Mouse (Mus musculus): ENCODE data around the gene Krt10. TPM values are rescaled to one million over a fixed set of nuclear protein-coding genes. Genes with fewer than 3 reads are reported as not detected.

Krt10 gene
- total and polyA plus RNA-seq, 3 experiments = not detected

GRCm38 (mm10) chr11:99398832-99399231, 9.7 kb upstream of the Krt10 start:
- no peak for TF ChIP-seq SMC3 (IDR thresholded peaks at IDR 0.05; ENCODE audit: low read depth, low read length)
- no peak for TF ChIP-seq MYB (IDR thresholded peaks at IDR 0.05; ENCODE audit: low read depth, low read length)
- no peak for TF ChIP-seq TAL1 (IDR thresholded peaks at IDR 0.05; ENCODE audit: low read length)
- no peak; the same call in 1 of the 2 replicates for TF ChIP-seq ZMIZ1 (IDR thresholded peaks at IDR 0.05; ENCODE audit: low read depth, low read length)
- no peak for TF ChIP-seq RCOR1 (IDR thresholded peaks at IDR 0.05; ENCODE audit: low read depth, low read length)
- no peak for TF ChIP-seq USF1 (IDR thresholded peaks at IDR 0.05; ENCODE audit: low read depth, low read length)
- no peak for TF ChIP-seq USF2 (IDR thresholded peaks at IDR 0.05; ENCODE audit: borderline replicate concordance in 1 of 2, insufficient read depth in 1 of 2, low read depth in 1 of 2, low read length in 2 of 2)
- no peak for TF ChIP-seq RAD21 (IDR thresholded peaks at IDR 0.05; ENCODE audit: low read depth, low read length)
- TF ChIP-seq EP300 (IDR thresholded peaks at IDR 0.05; ENCODE audit: low read depth in 1 of 2, low read length in 2 of 2) = no peak
- TF ChIP-seq POLR2AphosphoS5 (IDR thresholded peaks at IDR 0.05; ENCODE audit: borderline replicate concordance, low read depth, low read length) = peak; percentile 63; the same call in 1 of the 2 replicates
- TF ChIP-seq MEF2A (IDR thresholded peaks at IDR 0.05; ENCODE audit: extremely low read depth, insufficient replicate concordance, low read depth, low read length, poor library complexity, severe bottlenecking) = no peak
- no peak for TF ChIP-seq MAFK (IDR thresholded peaks at IDR 0.05; ENCODE audit: borderline replicate concordance, low read depth, low read length)
- no peak for TF ChIP-seq ZNF384 (IDR thresholded peaks at IDR 0.05; ENCODE audit: low read depth, low read length)
- TF ChIP-seq TCF12 (IDR thresholded peaks at IDR 0.05; ENCODE audit: low read depth, low read length) = no peak
- no peak for TF ChIP-seq GATA1 (IDR thresholded peaks at IDR 0.05; ENCODE audit: low read depth, low read length)
- no peak for TF ChIP-seq SIN3A (IDR thresholded peaks at IDR 0.05; ENCODE audit: low read length)
- no peak for TF ChIP-seq CTCF (IDR thresholded peaks at IDR 0.05 in 2 of 3, conservative IDR thresholded peaks at IDR 0.05 in 1 of 3; ENCODE audit: control insufficient read depth in 1 of 3, insufficient read depth in 1 of 3, low read depth in 2 of 3, low read length in 3 of 3, poor library complexity in 1 of 3, severe bottlenecking in 1 of 3)
- peak; percentile 43; the same call in 1 of the 2 replicates for TF ChIP-seq NRF1 (IDR thresholded peaks at IDR 0.05; ENCODE audit: insufficient read depth, low read depth, low read length, poor library complexity, severe bottlenecking)
- no peak for TF ChIP-seq UBTF (IDR thresholded peaks at IDR 0.05; ENCODE audit: borderline replicate concordance, insufficient read depth, low read depth, low read length)
- peak; percentile 39; the same call in 1 of the 2 replicates for TF ChIP-seq TBP (IDR thresholded peaks at IDR 0.05; ENCODE audit: low read depth, low read length)
- TF ChIP-seq JUND (IDR thresholded peaks at IDR 0.05; ENCODE audit: low read depth, low read length) = no peak
- no peak for TF ChIP-seq GABPA (IDR thresholded peaks at IDR 0.05; ENCODE audit: low read depth, low read length)
- TF ChIP-seq MYC (IDR thresholded peaks at IDR 0.05; ENCODE audit: low read depth, low read length) = peak; percentile 61; the same call in 1 of the 2 replicates
- TF ChIP-seq ELF1 (IDR thresholded peaks at IDR 0.05; ENCODE audit: low read depth, low read length) = no peak
- TF ChIP-seq MAX (IDR thresholded peaks at IDR 0.05; ENCODE audit: low read length) = no peak; the same call in 1 of the 2 replicates
- no peak for TF ChIP-seq MAZ (IDR thresholded peaks at IDR 0.05; ENCODE audit: low read depth, low read length)
- Histone ChIP-seq H3K4me3 (ENCODE audit: control insufficient read depth in 1 of 2, insufficient read depth in 1 of 2, low read depth in 2 of 2, low read length in 2 of 2) (peak overlapping the region; percentile 66 to 78), H3K27ac (ENCODE audit: control insufficient read depth, low read depth, low read length) (peak overlapping the region; percentile 98), H3K27me3 (ENCODE audit: control insufficient read depth in 1 of 2, insufficient read depth in 2 of 2, low read length in 2 of 2) (no peaks in the 10 kb centered on the region), H3K36me3 (ENCODE audit: control insufficient read depth in 1 of 2, insufficient read depth in 2 of 2, low read length in 2 of 2) (peaks cover 0 to 23% of the 10 kb centered on the region in 2 experiments; a peak in 2 of 4 replicates), H3K9me3 (replicated peaks; ENCODE audit: insufficient read depth, low read length) (no peaks in the 10 kb centered on the region), H3K79me2 (ENCODE audit: control insufficient read depth, insufficient read depth, low read length, poor library complexity) (peaks cover 2% of the 10 kb centered on the region; the same call in 1 of the 2 replicates), H3K4me1 (ENCODE audit: control insufficient read depth in 1 of 2, insufficient read depth in 2 of 2, low read length in 2 of 2) (peaks cover 0 to 21% of the 10 kb centered on the region in 2 experiments; a peak in 3 of 4 replicates), H3K9ac (ENCODE audit: control insufficient read depth, low read depth, low read length, poor library complexity, severe bottlenecking) (peak overlapping the region; percentile 87)
- DNase-seq (ENCODE audit: low read depth, low spot score) = peak; percentile 70

Measured in MEL (cell line).